Mouse (Mus musculus) heart, adult 2 months (tissue): ENCODE measurements around the gene Msl1.
A peak's percentile ranks its signal among the peaks of the same experiment; 100 is the strongest.

Source experiments
- CTCF ChIP-seq: fragments of 200-600 bp; IDR thresholded peaks from 2 replicates; pipeline ENCODE4 v1.8.1; 2022; ENCODE audit warnings: antibody characterized with exemption, mild to moderate bottlenecking, moderate library complexity
- POLR2A ChIP-seq: fragments of 200-500 bp; IDR thresholded peaks from 2 replicates; pipeline ENCODE4 v1.6.1; 2011; ENCODE audit warnings: mild to moderate bottlenecking, low read depth, low read length, control low read depth; ENCODE audit not compliant: insufficient read depth

- TF ChIP-seq CTCF (no peak), POLR2A (peak; percentile 70)
Measured at GRCm38 (mm10) chr11:98767276-98767675, 28.0 kb upstream of the Msl1 start.
